Mouse (Mus musculus) CH12.LX (cell line): ENCODE measurements at regions not wholly inside any gene's neighbourhood (a gene's known extent, or its start where the extent isn't known, plus 50 kb on each side); places are given as distances from the start of the nearest gene placed in this dataset.

Source experiments
- DNase-seq: peaks from one replicate; pipeline ENCODE4 v3.0.0-alpha.2; 2013; ENCODE audit errors: extremely low read depth
- H3K27ac ChIP-seq: 2 replicates; pipeline ENCODE4 v1.5.1; 2012; ENCODE audit warnings: low read depth, mild to moderate bottlenecking, control low read depth, moderate library complexity; ENCODE audit not compliant: insufficient read depth
- H3K27me3 ChIP-seq: replicated peaks from 2 replicates; pipeline ENCODE3; 2012; ENCODE audit warnings: inconsistent platforms
- H3K36me3 ChIP-seq, 2 experiments: replicated peaks in 1 of 2; 2 replicates each; pipeline versions ENCODE3 to v1.6.1; 2012; ENCODE audit warnings: inconsistent platforms in 1 of 2, low read length in 1 of 2, mild to moderate bottlenecking in 1 of 2, mixed read lengths in 1 of 2, moderate library complexity in 1 of 2; ENCODE audit not compliant: control insufficient read depth in 1 of 2, insufficient read depth in 1 of 2
- H3K4me1 ChIP-seq, 2 experiments: 2 replicates each; pipeline ENCODE4 v1.6.1; 2012; ENCODE audit warnings: inconsistent platforms in 1 of 2, moderate library complexity in 1 of 2; ENCODE audit not compliant: insufficient read depth in 2 of 2, control insufficient read depth in 1 of 2
- H3K4me2 ChIP-seq: 2 replicates; pipeline ENCODE4 v1.6.1; 2012; ENCODE audit warnings: low read depth, mild to moderate bottlenecking, control low read depth; ENCODE audit not compliant: poor library complexity, insufficient read depth, severe bottlenecking
- H3K4me3 ChIP-seq, 3 experiments: fragments of 150-350 bp in 1 of 3; sonication (generic) in 1 of 3; replicated peaks in 1 of 3; 2 replicates each; pipeline versions ENCODE3 to v1.5.1; 2011 to 2012; ENCODE audit warnings: low read depth in 2 of 3, low read length in 2 of 3, mild to moderate bottlenecking in 2 of 3, moderate library complexity in 2 of 3, control low read depth in 1 of 3, improper control_type of control experiment in 1 of 3, inconsistent platforms in 1 of 3, mixed read lengths in 1 of 3; ENCODE audit not compliant: poor library complexity in 1 of 3
- H3K79me2 ChIP-seq: replicated peaks from 2 replicates; pipeline ENCODE4 v1.6.1; 2012; ENCODE audit warnings: mild to moderate bottlenecking, moderate library complexity; ENCODE audit not compliant: control insufficient read depth, poor library complexity, insufficient read depth, severe bottlenecking; ENCODE audit errors: extremely low read depth
- H3K9ac ChIP-seq: 2 replicates; pipeline ENCODE4 v1.6.1; 2012; ENCODE audit warnings: low read depth, mild to moderate bottlenecking, control low read depth, moderate library complexity; ENCODE audit not compliant: insufficient read depth
- H3K9me3 ChIP-seq: replicated peaks from 2 replicates; pipeline ENCODE3; 2012; ENCODE audit warnings: low read length, inconsistent platforms, mixed read lengths
- BHLHE40 ChIP-seq: IDR thresholded peaks from 2 replicates; pipeline ENCODE4 v1.6.1; 2011; ENCODE audit warnings: mild to moderate bottlenecking, low read depth, low read length, improper control_type of control experiment
- CHD2 ChIP-seq: IDR thresholded peaks from 2 replicates; pipeline ENCODE4 v1.6.1; 2011; ENCODE audit warnings: low read length, improper control_type of control experiment
- E2F4 ChIP-seq: IDR thresholded peaks from 2 replicates; pipeline ENCODE4 v1.6.1; 2011; ENCODE audit warnings: low read depth, low read length, improper control_type of control experiment; ENCODE audit not compliant: insufficient replicate concordance
- EP300 ChIP-seq: IDR thresholded peaks from 2 replicates; pipeline ENCODE4 v1.6.1; 2011; ENCODE audit warnings: low read length, improper control_type of control experiment
- ETS1 ChIP-seq: conservative IDR thresholded peaks from 2 replicates; pipeline ENCODE4 v1.6.1; 2012; ENCODE audit warnings: low read depth, mild to moderate bottlenecking, inconsistent platforms, low read length, improper control_type of control experiment, moderate library complexity
- HCFC1 ChIP-seq: IDR thresholded peaks from 2 replicates; pipeline ENCODE4 v1.6.1; 2012; ENCODE audit warnings: low read depth, mild to moderate bottlenecking, inconsistent platforms, low read length, improper control_type of control experiment
- JUN ChIP-seq: IDR thresholded peaks from 2 replicates; pipeline ENCODE4 v1.6.1; 2011; ENCODE audit warnings: low read depth, mild to moderate bottlenecking, low read length, improper control_type of control experiment, moderate library complexity; ENCODE audit not compliant: insufficient read depth
- KAT2A ChIP-seq: IDR thresholded peaks from 2 replicates; pipeline ENCODE4 v1.6.1; 2012; ENCODE audit warnings: low read length, improper control_type of control experiment, inconsistent platforms; ENCODE audit not compliant: insufficient replicate concordance
- MAX ChIP-seq: IDR thresholded peaks from 2 replicates; pipeline ENCODE4 v1.6.1; 2011; ENCODE audit warnings: low read length, improper control_type of control experiment
- MAZ ChIP-seq: IDR thresholded peaks from 2 replicates; pipeline ENCODE4 v1.6.1; 2012; ENCODE audit warnings: low read depth, mild to moderate bottlenecking, inconsistent platforms, low read length, improper control_type of control experiment, moderate library complexity
- MYC ChIP-seq: IDR thresholded peaks from 2 replicates; pipeline ENCODE4 v1.6.1; 2011; ENCODE audit warnings: low read depth, mild to moderate bottlenecking, improper control_type of control experiment, low read length
- NELFE ChIP-seq: IDR thresholded peaks from 2 replicates; pipeline ENCODE4 v1.6.1; 2011; ENCODE audit warnings: low read depth, low read length, improper control_type of control experiment
- NRF1 ChIP-seq: IDR thresholded peaks from 2 replicates; pipeline ENCODE4 v1.6.1; 2014; ENCODE audit warnings: low read depth, mild to moderate bottlenecking, inconsistent platforms, low read length, improper control_type of control experiment, moderate library complexity
- PAX5 ChIP-seq: IDR thresholded peaks from 2 replicates; pipeline ENCODE4 v1.6.1; 2012; ENCODE audit warnings: low read length, inconsistent platforms, mixed read lengths
- POLR2AphosphoS2 ChIP-seq: IDR thresholded peaks from 2 replicates; pipeline ENCODE4 v1.6.1; 2011; ENCODE audit warnings: low read depth, low read length, improper control_type of control experiment
- RCOR1 ChIP-seq: conservative IDR thresholded peaks from 2 replicates; pipeline ENCODE4 v1.6.1; 2012; ENCODE audit warnings: low read depth, mild to moderate bottlenecking, inconsistent platforms, low read length, improper control_type of control experiment
- SMC3 ChIP-seq: IDR thresholded peaks from 2 replicates; pipeline ENCODE4 v1.6.1; 2011; ENCODE audit warnings: low read depth, low read length, improper control_type of control experiment
- TBP ChIP-seq: conservative IDR thresholded peaks from 2 replicates; pipeline ENCODE4 v1.6.1; 2011; ENCODE audit warnings: low read depth, low read length, improper control_type of control experiment
- TCF12 ChIP-seq: IDR thresholded peaks from 2 replicates; pipeline ENCODE4 v1.6.1; 2014; ENCODE audit warnings: low read depth, mild to moderate bottlenecking, inconsistent platforms, low read length, improper control_type of control experiment
- ZC3H11A ChIP-seq: IDR thresholded peaks from 2 replicates; pipeline ENCODE4 v1.6.1; 2012; ENCODE audit warnings: low read depth, mild to moderate bottlenecking, inconsistent platforms, low read length, improper control_type of control experiment
- ZKSCAN1 ChIP-seq: IDR thresholded peaks from 2 replicates; pipeline ENCODE4 v1.6.1; 2012; ENCODE audit warnings: low read depth, inconsistent platforms, low read length, improper control_type of control experiment, borderline replicate concordance
- ZNF384 ChIP-seq: IDR thresholded peaks from 2 replicates; pipeline ENCODE4 v1.6.1; 2012; ENCODE audit warnings: low read depth, low read length, improper control_type of control experiment, inconsistent platforms
- dilution Hi-C: fragments of 300-500 bp; cut with MboI; formaldehyde crosslinking; loops from 2 replicates; pipeline ENCODE4 v1.14.3; 2020; ENCODE audit warnings: low sequenced_read_pairs; ENCODE audit not compliant: extremely low pct_unique_long_range_greater_than_20kb, extremely low pct_ligation_motif_present
- in situ Hi-C: fragments of 300-500 bp; cut with MboI; formaldehyde crosslinking; loops from 3 replicates; pipeline ENCODE4 v1.14.3; 2019; ENCODE audit warnings: low sequenced_read_pairs, low pct_ligation_motif_present, low pct_unique_long_range_greater_than_20kb, mixed read lengths

DNA sequence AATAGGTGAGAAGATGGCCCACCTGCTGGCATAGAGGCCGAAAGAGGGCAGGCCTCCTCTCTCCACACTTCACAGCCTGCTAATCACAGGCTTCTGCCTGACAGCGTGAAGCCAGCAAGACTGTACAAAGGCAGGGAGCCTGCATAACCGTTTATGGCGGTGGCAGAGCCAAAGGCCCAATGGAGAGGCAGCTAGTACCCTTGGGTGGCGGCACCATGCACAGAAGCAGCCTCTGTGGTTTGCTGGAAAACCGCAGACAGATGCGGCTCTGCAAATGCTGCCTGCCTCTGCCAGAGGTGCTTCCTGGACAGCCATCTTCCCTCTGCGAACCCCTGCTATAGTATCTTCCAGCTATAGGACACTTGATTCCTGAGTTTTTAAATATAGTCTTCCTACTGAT lies 86.2 kb downstream of the Cpn2 start:
- peaks cover 9% of the 10 kb centered on the region for H3K27me3 ChIP-seq
- no peak overlapping the region for H3K4me2 ChIP-seq
- in situ Hi-C loops, result no loop called here
- TF ChIP-seq MYC (no peak), ZKSCAN1 (no peak), KAT2A (no peak), NELFE (no peak), MAZ (no peak), ETS1 (no peak), MAX (no peak), RCOR1 (no peak)
- H3K4me3 ChIP-seq, result no peak overlapping the region
- H3K9me3 ChIP-seq, result no peaks in the 10 kb centered on the region
- DNase-seq, result peak; percentile 17
- peaks cover 5 to 10% of the 10 kb centered on the region in 2 experiments; a peak in 3 of 4 replicates for H3K4me1 ChIP-seq
- dilution Hi-C loops, result no loop called here
- no peak overlapping the region for H3K9ac ChIP-seq
- no peaks in the 10 kb centered on the region for H3K36me3 ChIP-seq
- no peaks in the 10 kb centered on the region for H3K79me2 ChIP-seq
- no peak overlapping the region for H3K27ac ChIP-seq

DNA sequence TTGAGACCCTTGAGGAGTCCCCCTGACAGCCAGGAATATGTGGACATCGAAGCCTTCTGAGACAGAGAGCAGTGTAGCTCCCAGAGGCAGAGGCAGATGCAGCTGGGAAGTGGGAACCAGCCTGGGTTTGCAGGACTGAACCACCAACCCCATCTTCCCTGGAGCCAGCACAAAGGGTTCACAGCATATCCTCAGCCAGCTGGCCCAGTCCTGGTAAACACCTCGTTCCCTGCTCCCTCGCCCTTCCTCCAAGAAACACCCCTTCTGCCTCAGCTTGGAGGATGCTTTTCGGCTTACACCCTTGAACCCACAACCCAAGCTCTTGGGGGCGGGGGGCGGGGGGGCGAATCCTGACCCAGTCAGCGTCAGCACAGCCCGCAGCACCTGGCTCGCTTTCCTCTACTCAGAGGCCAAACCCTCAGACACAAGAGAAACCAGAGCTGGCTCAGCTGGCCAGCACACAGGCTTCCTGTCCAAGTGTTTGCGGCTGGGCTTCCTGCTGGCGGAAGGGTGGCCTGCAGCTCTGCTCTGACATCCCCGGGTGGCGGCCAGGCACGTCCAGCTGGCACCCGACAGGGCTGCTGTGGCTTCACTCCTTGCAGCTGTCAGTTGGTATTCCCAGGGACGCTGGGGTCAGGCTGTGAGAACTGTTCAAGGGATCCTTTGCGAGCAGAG lies 82.6 kb downstream of the Cpn2 start:
- H3K36me3 ChIP-seq, result no peaks in the 10 kb centered on the region
- peaks cover 15% of the 10 kb centered on the region for H3K27me3 ChIP-seq
- no peaks in the 10 kb centered on the region for H3K79me2 ChIP-seq
- H3K4me1 ChIP-seq, result peaks cover 5 to 20% of the 10 kb centered on the region in 2 experiments; a peak in 3 of 4 replicates
- H3K9me3 ChIP-seq, result no peaks in the 10 kb centered on the region
- H3K9ac ChIP-seq, result no peak overlapping the region
- H3K27ac ChIP-seq, result no peak overlapping the region
- H3K4me2 ChIP-seq, result no peak overlapping the region
- DNase-seq, result no peak
- TF ChIP-seq NRF1, result no peak
- peak; percentile 25; the same call in 1 of the 2 replicates for TF ChIP-seq EP300
- no peak for TF ChIP-seq E2F4
- TF ChIP-seq RCOR1, result no peak
- TF ChIP-seq ZC3H11A, result no peak
- no peak for TF ChIP-seq NELFE
- no peak for TF ChIP-seq JUN
- TF ChIP-seq HCFC1, result no peak
- TF ChIP-seq TBP, result no peak
- no peak for TF ChIP-seq POLR2AphosphoS2
- 0 out of 2 replicates have a peak, but pooled peaks have one; percentile 1 for TF ChIP-seq SMC3
- TF ChIP-seq BHLHE40, result peak; percentile 42; the same call in 1 of the 2 replicates
- no peak for TF ChIP-seq PAX5
- no peak for TF ChIP-seq CHD2
- TF ChIP-seq TCF12, result peak; percentile 71
- no peak for TF ChIP-seq ZNF384
- H3K4me3 ChIP-seq, result no peak overlapping the region
- dilution Hi-C loops (no loop called here), in situ Hi-C loops (no loop called here)
